Mouse (Mus musculus): ENCODE data around the gene Cep170b. TPM values are rescaled to one million over a fixed set of nuclear protein-coding genes. Genes with fewer than 3 reads are reported as not detected.

Gene Cep170b
- polyA plus RNA-seq, 1 experiment = 2.2 TPM

- Histone ChIP-seq H3K4me1 (peaks cover 28% of the 10 kb centered on the region), H3K27me3 (replicated peaks) (peaks cover 96% of the 10 kb centered on the region), H3K9me3 (no peaks in the 10 kb centered on the region), H3K4me3 (replicated peaks) (peak overlapping the region; percentile 92), H3K36me3 (replicated peaks; ENCODE audit: low read length) (no peaks in the 10 kb centered on the region)
- no peak for TF ChIP-seq GATA1 (IDR thresholded peaks at IDR 0.05; ENCODE audit: borderline replicate concordance, low read length)
- no peak for TF ChIP-seq FLI1 (IDR thresholded peaks at IDR 0.05; ENCODE audit: low read length)
Measured at GRCm38 (mm10) chr12:112722240-112723027, 2.2 kb downstream of the Cep170b start.

GRCm38 (mm10) chr12:112723028-112723330 is 2.7 kb downstream of the Cep170b start:
- TF ChIP-seq FLI1 (IDR thresholded peaks at IDR 0.05; ENCODE audit: low read length) = no peak
- no peaks in the 10 kb centered on the region for H3K9me3 ChIP-seq
- peaks cover 28% of the 10 kb centered on the region for H3K4me1 ChIP-seq
- H3K36me3 ChIP-seq (replicated peaks; ENCODE audit: low read length) = no peaks in the 10 kb centered on the region
- H3K4me3 ChIP-seq (replicated peaks) = peak overlapping the region; percentile 92
- H3K27me3 ChIP-seq (replicated peaks) = peaks cover 95% of the 10 kb centered on the region

- Histone ChIP-seq H3K4me3 (replicated peaks) (peak overlapping the region; percentile 92), H3K36me3 (replicated peaks; ENCODE audit: low read length) (no peaks in the 10 kb centered on the region), H3K9me3 (no peaks in the 10 kb centered on the region), H3K4me1 (peaks cover 28% of the 10 kb centered on the region), H3K27me3 (replicated peaks) (peaks cover 98% of the 10 kb centered on the region)
- TF ChIP-seq GATA1 (IDR thresholded peaks at IDR 0.05; ENCODE audit: borderline replicate concordance, low read length) (no peak), FLI1 (IDR thresholded peaks at IDR 0.05; ENCODE audit: low read length) (no peak)
Measured at GRCm38 (mm10) chr12:112723445-112723844, 3.2 kb downstream of the Cep170b start.

- Histone ChIP-seq H3K9me3 (no peaks in the 10 kb centered on the region), H3K27me3 (replicated peaks) (peaks cover 98% of the 10 kb centered on the region), H3K4me3 (replicated peaks) (no peak overlapping the region), H3K4me1 (peaks cover 28% of the 10 kb centered on the region), H3K36me3 (replicated peaks; ENCODE audit: low read length) (no peaks in the 10 kb centered on the region)
- TF ChIP-seq FLI1 (IDR thresholded peaks at IDR 0.05; ENCODE audit: low read length) (no peak), GATA1 (IDR thresholded peaks at IDR 0.05; ENCODE audit: borderline replicate concordance, low read length) (no peak)
Measured at GRCm38 (mm10) chr12:112724077-112724805, 4.0 kb downstream of the Cep170b start.

- no peak for TF ChIP-seq GATA1 (IDR thresholded peaks at IDR 0.05; ENCODE audit: borderline replicate concordance, low read length)
- H3K36me3 ChIP-seq (replicated peaks; ENCODE audit: low read length) = peaks cover 9% of the 10 kb centered on the region
- peaks cover 11% of the 10 kb centered on the region for H3K4me1 ChIP-seq
- no peaks in the 10 kb centered on the region for H3K9me3 ChIP-seq
- no peak overlapping the region for H3K4me3 ChIP-seq (replicated peaks)
- H3K27me3 ChIP-seq (replicated peaks) = peaks cover 97% of the 10 kb centered on the region
Measured at GRCm38 (mm10) chr12:112727801-112728200, 7.5 kb downstream of the Cep170b start.

- Histone ChIP-seq H3K27me3 (replicated peaks) (peaks cover 93% of the 10 kb centered on the region), H3K36me3 (replicated peaks; ENCODE audit: low read length) (peaks cover 16% of the 10 kb centered on the region), H3K4me3 (replicated peaks) (peak overlapping the region; percentile 44), H3K9me3 (no peaks in the 10 kb centered on the region), H3K4me1 (no peaks in the 10 kb centered on the region)
- TF ChIP-seq GATA1 (IDR thresholded peaks at IDR 0.05; ENCODE audit: borderline replicate concordance, low read length) = no peak
- TF ChIP-seq FLI1 (IDR thresholded peaks at IDR 0.05; ENCODE audit: low read length) = no peak
Measured at GRCm38 (mm10) chr12:112730808-112731207, 10.6 kb downstream of the Cep170b start.

GRCm38 (mm10) chr12:112732591-112732990 is 12.3 kb downstream of the Cep170b start:
- Histone ChIP-seq H3K27me3 (replicated peaks) (peaks cover 92% of the 10 kb centered on the region), H3K4me1 (no peaks in the 10 kb centered on the region), H3K4me3 (replicated peaks) (no peak overlapping the region), H3K36me3 (replicated peaks; ENCODE audit: low read length) (peaks cover 33% of the 10 kb centered on the region), H3K9me3 (no peaks in the 10 kb centered on the region)
- TF ChIP-seq FLI1 (IDR thresholded peaks at IDR 0.05; ENCODE audit: low read length) (no peak), GATA1 (IDR thresholded peaks at IDR 0.05; ENCODE audit: borderline replicate concordance, low read length) (no peak)

- H3K9me3 ChIP-seq = no peaks in the 10 kb centered on the region
- H3K4me3 ChIP-seq (replicated peaks) = no peak overlapping the region
- H3K27me3 ChIP-seq (replicated peaks) = peaks cover 93% of the 10 kb centered on the region
- H3K36me3 ChIP-seq (replicated peaks; ENCODE audit: low read length) = peaks cover 48% of the 10 kb centered on the region
- no peak for TF ChIP-seq GATA1 (IDR thresholded peaks at IDR 0.05; ENCODE audit: borderline replicate concordance, low read length)
- no peak for TF ChIP-seq FLI1 (IDR thresholded peaks at IDR 0.05; ENCODE audit: low read length)
- no peaks in the 10 kb centered on the region for H3K4me1 ChIP-seq
Measured at GRCm38 (mm10) chr12:112734108-112734820, 14.0 kb downstream of the Cep170b start.

GRCm38 (mm10) chr12:112734881-112735655 is 14.8 kb downstream of the Cep170b start:
- H3K36me3 ChIP-seq (replicated peaks; ENCODE audit: low read length) = peaks cover 48% of the 10 kb centered on the region
- peaks cover 92% of the 10 kb centered on the region for H3K27me3 ChIP-seq (replicated peaks)
- no peaks in the 10 kb centered on the region for H3K9me3 ChIP-seq
- no peak overlapping the region for H3K4me3 ChIP-seq (replicated peaks)
- no peak for TF ChIP-seq GATA1 (IDR thresholded peaks at IDR 0.05; ENCODE audit: borderline replicate concordance, low read length)
- TF ChIP-seq FLI1 (IDR thresholded peaks at IDR 0.05; ENCODE audit: low read length) = no peak
- no peaks in the 10 kb centered on the region for H3K4me1 ChIP-seq
